Mouse (Mus musculus) CH12.LX (cell line): ENCODE measurements around the gene Sema7a. TPM values are rescaled to one million over a fixed set of nuclear protein-coding genes. Genes with fewer than 3 reads are reported as not detected.

Experiments
- DNase-seq: peaks from one replicate; pipeline ENCODE4 v3.0.0-alpha.2; 2013; ENCODE audit errors: extremely low read depth
- H3K27ac ChIP-seq: 2 replicates; pipeline ENCODE4 v1.5.1; 2012; ENCODE audit warnings: low read depth, mild to moderate bottlenecking, control low read depth, moderate library complexity; ENCODE audit not compliant: insufficient read depth
- H3K27me3 ChIP-seq: replicated peaks from 2 replicates; pipeline ENCODE3; 2012; ENCODE audit warnings: inconsistent platforms
- H3K36me3 ChIP-seq, 2 experiments: replicated peaks in 1 of 2; 2 replicates each; pipeline versions ENCODE3 to v1.6.1; 2012; ENCODE audit warnings: inconsistent platforms in 1 of 2, low read length in 1 of 2, mild to moderate bottlenecking in 1 of 2, mixed read lengths in 1 of 2, moderate library complexity in 1 of 2; ENCODE audit not compliant: control insufficient read depth in 1 of 2, insufficient read depth in 1 of 2
- H3K4me1 ChIP-seq, 2 experiments: 2 replicates each; pipeline ENCODE4 v1.6.1; 2012; ENCODE audit warnings: inconsistent platforms in 1 of 2, moderate library complexity in 1 of 2; ENCODE audit not compliant: insufficient read depth in 2 of 2, control insufficient read depth in 1 of 2
- H3K4me2 ChIP-seq: 2 replicates; pipeline ENCODE4 v1.6.1; 2012; ENCODE audit warnings: low read depth, mild to moderate bottlenecking, control low read depth; ENCODE audit not compliant: poor library complexity, insufficient read depth, severe bottlenecking
- H3K4me3 ChIP-seq, 3 experiments: fragments of 150-350 bp in 1 of 3; sonication (generic) in 1 of 3; replicated peaks in 1 of 3; 2 replicates each; pipeline versions ENCODE3 to v1.5.1; 2011 to 2012; ENCODE audit warnings: low read depth in 2 of 3, low read length in 2 of 3, mild to moderate bottlenecking in 2 of 3, moderate library complexity in 2 of 3, control low read depth in 1 of 3, improper control_type of control experiment in 1 of 3, inconsistent platforms in 1 of 3, mixed read lengths in 1 of 3; ENCODE audit not compliant: poor library complexity in 1 of 3
- H3K79me2 ChIP-seq: replicated peaks from 2 replicates; pipeline ENCODE4 v1.6.1; 2012; ENCODE audit warnings: mild to moderate bottlenecking, moderate library complexity; ENCODE audit not compliant: control insufficient read depth, poor library complexity, insufficient read depth, severe bottlenecking; ENCODE audit errors: extremely low read depth
- H3K9ac ChIP-seq: 2 replicates; pipeline ENCODE4 v1.6.1; 2012; ENCODE audit warnings: low read depth, mild to moderate bottlenecking, control low read depth, moderate library complexity; ENCODE audit not compliant: insufficient read depth
- H3K9me3 ChIP-seq: replicated peaks from 2 replicates; pipeline ENCODE3; 2012; ENCODE audit warnings: low read length, inconsistent platforms, mixed read lengths
- BHLHE40 ChIP-seq: IDR thresholded peaks from 2 replicates; pipeline ENCODE4 v1.6.1; 2011; ENCODE audit warnings: mild to moderate bottlenecking, low read depth, low read length, improper control_type of control experiment
- CHD1 ChIP-seq: IDR thresholded peaks from 2 replicates; pipeline ENCODE4 v1.6.1; 2012; ENCODE audit warnings: low read depth, low read length, improper control_type of control experiment, inconsistent platforms
- CHD2 ChIP-seq: IDR thresholded peaks from 2 replicates; pipeline ENCODE4 v1.6.1; 2011; ENCODE audit warnings: low read length, improper control_type of control experiment
- ELF1 ChIP-seq: IDR thresholded peaks from 2 replicates; pipeline ENCODE4 v1.6.1; 2014; ENCODE audit warnings: low read depth, mild to moderate bottlenecking, inconsistent platforms, low read length, improper control_type of control experiment
- EP300 ChIP-seq: IDR thresholded peaks from 2 replicates; pipeline ENCODE4 v1.6.1; 2011; ENCODE audit warnings: low read length, improper control_type of control experiment
- GABPA ChIP-seq: IDR thresholded peaks from 2 replicates; pipeline ENCODE4 v1.6.1; 2012; ENCODE audit warnings: low read depth, low read length, improper control_type of control experiment, inconsistent platforms; ENCODE audit not compliant: insufficient replicate concordance
- HCFC1 ChIP-seq: IDR thresholded peaks from 2 replicates; pipeline ENCODE4 v1.6.1; 2012; ENCODE audit warnings: low read depth, mild to moderate bottlenecking, inconsistent platforms, low read length, improper control_type of control experiment
- KAT2A ChIP-seq: IDR thresholded peaks from 2 replicates; pipeline ENCODE4 v1.6.1; 2012; ENCODE audit warnings: low read length, improper control_type of control experiment, inconsistent platforms; ENCODE audit not compliant: insufficient replicate concordance
- MAX ChIP-seq: IDR thresholded peaks from 2 replicates; pipeline ENCODE4 v1.6.1; 2011; ENCODE audit warnings: low read length, improper control_type of control experiment
- MAZ ChIP-seq: IDR thresholded peaks from 2 replicates; pipeline ENCODE4 v1.6.1; 2012; ENCODE audit warnings: low read depth, mild to moderate bottlenecking, inconsistent platforms, low read length, improper control_type of control experiment, moderate library complexity
- MEF2A ChIP-seq: IDR thresholded peaks from 2 replicates; pipeline ENCODE4 v1.6.1; 2014; ENCODE audit warnings: low read depth, mild to moderate bottlenecking, inconsistent platforms, low read length, improper control_type of control experiment, borderline replicate concordance
- MYC ChIP-seq: IDR thresholded peaks from 2 replicates; pipeline ENCODE4 v1.6.1; 2011; ENCODE audit warnings: low read depth, mild to moderate bottlenecking, improper control_type of control experiment, low read length
- NELFE ChIP-seq: IDR thresholded peaks from 2 replicates; pipeline ENCODE4 v1.6.1; 2011; ENCODE audit warnings: low read depth, low read length, improper control_type of control experiment
- NRF1 ChIP-seq: IDR thresholded peaks from 2 replicates; pipeline ENCODE4 v1.6.1; 2014; ENCODE audit warnings: low read depth, mild to moderate bottlenecking, inconsistent platforms, low read length, improper control_type of control experiment, moderate library complexity
- PAX5 ChIP-seq: IDR thresholded peaks from 2 replicates; pipeline ENCODE4 v1.6.1; 2012; ENCODE audit warnings: low read length, inconsistent platforms, mixed read lengths
- POLR2AphosphoS2 ChIP-seq: IDR thresholded peaks from 2 replicates; pipeline ENCODE4 v1.6.1; 2011; ENCODE audit warnings: low read depth, low read length, improper control_type of control experiment
- RCOR1 ChIP-seq: conservative IDR thresholded peaks from 2 replicates; pipeline ENCODE4 v1.6.1; 2012; ENCODE audit warnings: low read depth, mild to moderate bottlenecking, inconsistent platforms, low read length, improper control_type of control experiment
- SIN3A ChIP-seq: IDR thresholded peaks from 2 replicates; pipeline ENCODE4 v1.6.1; 2012; ENCODE audit warnings: low read length, improper control_type of control experiment, inconsistent platforms
- TCF12 ChIP-seq: IDR thresholded peaks from 2 replicates; pipeline ENCODE4 v1.6.1; 2014; ENCODE audit warnings: low read depth, mild to moderate bottlenecking, inconsistent platforms, low read length, improper control_type of control experiment
- UBTF ChIP-seq: IDR thresholded peaks from 2 replicates; pipeline ENCODE4 v1.6.1; 2012; ENCODE audit warnings: low read depth, mild to moderate bottlenecking, inconsistent platforms, low read length, improper control_type of control experiment, moderate library complexity
- USF1 ChIP-seq: IDR thresholded peaks from 2 replicates; pipeline ENCODE4 v1.6.1; 2014; ENCODE audit warnings: low read depth, mild to moderate bottlenecking, inconsistent platforms, low read length, improper control_type of control experiment
- USF2 ChIP-seq: conservative IDR thresholded peaks from 2 replicates; pipeline ENCODE4 v1.6.1; 2011; ENCODE audit warnings: low read depth, low read length, improper control_type of control experiment
- ZC3H11A ChIP-seq: IDR thresholded peaks from 2 replicates; pipeline ENCODE4 v1.6.1; 2012; ENCODE audit warnings: low read depth, mild to moderate bottlenecking, inconsistent platforms, low read length, improper control_type of control experiment
- ZMIZ1 ChIP-seq: IDR thresholded peaks from 2 replicates; pipeline ENCODE4 v1.6.1; 2012; ENCODE audit warnings: low read depth, mild to moderate bottlenecking, inconsistent platforms, low read length, improper control_type of control experiment
- ZNF384 ChIP-seq: IDR thresholded peaks from 2 replicates; pipeline ENCODE4 v1.6.1; 2012; ENCODE audit warnings: low read depth, low read length, improper control_type of control experiment, inconsistent platforms
- dilution Hi-C: fragments of 300-500 bp; cut with MboI; formaldehyde crosslinking; loops from 2 replicates; pipeline ENCODE4 v1.14.3; 2020; ENCODE audit warnings: low sequenced_read_pairs; ENCODE audit not compliant: extremely low pct_unique_long_range_greater_than_20kb, extremely low pct_ligation_motif_present
- in situ Hi-C: fragments of 300-500 bp; cut with MboI; formaldehyde crosslinking; loops from 3 replicates; pipeline ENCODE4 v1.14.3; 2019; ENCODE audit warnings: low sequenced_read_pairs, low pct_ligation_motif_present, low pct_unique_long_range_greater_than_20kb, mixed read lengths
- polyA plus RNA-seq: library from polyadenylated mRNA; unstranded; fragments of >175 nt; gene quantifications from 2 replicates; pipeline ENCODE4 v1.2.1, GENCODE M21; 2012; ENCODE audit warnings: low read depth; ENCODE audit not compliant: insufficient read length
- total RNA-seq, 2 experiments: library from RNA; depleted of rRNA; stranded (reverse); fragments of 300-350 nt in 1 of 2; fragments of >200 nt in 1 of 2; gene quantifications; 2 replicates each; pipeline ENCODE4 v1.2.3; 2012 to 2014

Gene Sema7a
- total and polyA plus RNA-seq, 3 experiments: 88.6 to 181 (median 89.4) TPM

- TF ChIP-seq NRF1 (no peak), TCF12 (no peak)
These were observed 23.5 kb downstream of the Sema7a start (continued) for GRCm38 (mm10) chr9:57963249-57963997.

- H3K9ac ChIP-seq: no peak overlapping the region
- in situ Hi-C loops: no loop called here
- no peak overlapping the region for H3K4me3 ChIP-seq
- H3K27me3 ChIP-seq: no peaks in the 10 kb centered on the region
- H3K9me3 ChIP-seq: no peaks in the 10 kb centered on the region
- no peak for DNase-seq
- no peak overlapping the region for H3K4me2 ChIP-seq
- dilution Hi-C loops: no loop called here
- H3K4me1 ChIP-seq: peaks cover 43 to 96% of the 10 kb centered on the region in 2 experiments
- H3K36me3 ChIP-seq: peaks cover 42 to 46% of the 10 kb centered on the region in 2 experiments
- peaks cover 1% of the 10 kb centered on the region for H3K79me2 ChIP-seq
- TF ChIP-seq EP300 (no peak), UBTF (no peak), GABPA (no peak), MEF2A (no peak), ZC3H11A (no peak), USF1 (peak; percentile 64), ZNF384 (no peak), HCFC1 (no peak), POLR2AphosphoS2 (peak; percentile 87), CHD1 (no peak), TCF12 (no peak), MYC (no peak), USF2 (peak; percentile 31; the same call in 1 of the 2 replicates), SIN3A (no peak), PAX5 (no peak), MAX (peak; percentile 28), RCOR1 (no peak), KAT2A (no peak), ELF1 (no peak), MAZ (0 out of 2 replicates have a peak, but pooled peaks have one; percentile 7), CHD2 (no peak), BHLHE40 (peak; percentile 86), NELFE (no peak), ZMIZ1 (no peak)
- H3K27ac ChIP-seq: peak overlapping the region; percentile 99
These were observed 24.1 kb downstream of the Sema7a start for GRCm38 (mm10) chr9:57963998-57964395.
